Comparison of ENCODE assay signal across 8 mouse cellular contexts in the genomic region with DNA sequence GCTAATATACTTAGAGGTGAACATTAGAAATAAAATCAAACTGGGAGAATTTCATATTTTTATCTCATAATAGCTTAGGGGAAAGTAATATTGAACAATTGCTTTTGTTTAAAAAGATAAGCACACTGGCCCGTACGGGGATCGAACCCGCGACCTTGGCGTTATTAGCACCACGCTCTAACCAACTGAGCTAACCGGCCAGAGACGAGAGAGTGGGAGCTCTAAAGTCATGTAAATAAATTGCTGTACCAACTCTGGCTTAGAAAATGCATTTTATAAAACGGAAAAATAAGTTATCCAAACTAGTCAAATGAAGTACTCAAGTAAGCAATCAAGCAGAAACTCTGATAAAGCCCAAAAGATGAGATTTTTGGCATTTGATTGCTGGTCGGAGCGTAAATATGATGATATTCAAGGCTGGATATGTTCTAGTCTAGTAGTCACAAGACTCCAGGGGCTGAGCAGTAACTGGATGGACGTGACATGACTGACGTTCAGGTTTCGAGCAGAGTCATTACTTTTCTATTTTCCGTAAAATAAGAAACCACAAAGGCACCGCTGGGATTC. TPM values are rescaled to one million over a fixed set of nuclear protein-coding genes. Genes with fewer than 3 reads are reported as not detected.
DNase-seq lines count a peak whose midpoint lies in the region; ATAC-seq and TF ChIP-seq lines count a peak whose summit lies in the region.

No protein-coding gene starts in this region.

- ATAC-seq in G1E (ENCODE audit: extremely low read depth, insufficient number of reproducible peaks, low FRiP score, poor library complexity, severe bottlenecking): no peak
- no peak for ATAC-seq in forebrain, embryonic 16.5 days
- ATAC-seq in hindbrain, embryonic 12.5 days (ENCODE audit: low FRiP score): no peak
- ATAC-seq in megakaryocyte progenitor cell, adult 5-6 weeks (replicated peaks; ENCODE audit: poor library complexity): no peak

- WGBS in forebrain, embryonic 16.5 days: 1% methylated on average over 17 of the region's 17 CpGs
- WGBS in hindbrain, embryonic 12.5 days: under 1% methylated on average over 17 of the region's 17 CpGs

- H3K9ac ChIP-seq in forebrain, embryonic 16.5 days (replicated peaks; ENCODE audit: low read depth, low read length): no peak overlapping the region
- no peak overlapping the region for H3K9ac ChIP-seq in hindbrain, embryonic 12.5 days

- DNase-seq in G1E (ENCODE audit: low spot score): no peak
- DNase-seq in c-Kit-positive CD71-negative TER-119-negative erythroid progenitor cells, embryonic 14.5 days (ENCODE audit: low read depth): peak; percentile 66
- peak; percentile 65 to 88 for DNase-seq in layer of hippocampus, postnatal 14 days (ENCODE audit: low spot score in 2 of 2)
- peak; percentile 80 for DNase-seq in lung, postnatal 25 days (ENCODE audit: low spot score)
- DNase-seq in right cerebral cortex, postnatal 36 days (ENCODE audit: low spot score in 2 of 2): peak; percentile 61 to 67

- peak overlapping the region; percentile 77; the same call in 1 of the 2 replicates for H3K27ac ChIP-seq in forebrain, embryonic 16.5 days (ENCODE audit: low read length)
- peak overlapping the region; percentile 23; the same call in 1 of the 2 replicates for H3K27ac ChIP-seq in hindbrain, embryonic 12.5 days

- H3K4me2 ChIP-seq in forebrain, embryonic 16.5 days (ENCODE audit: low read length): peak overlapping the region; percentile 54
- H3K4me2 ChIP-seq in hindbrain, embryonic 12.5 days (replicated peaks): peak overlapping the region; percentile 73

- TF ChIP-seq CTCF in G1E (IDR thresholded peaks at IDR 0.05; ENCODE audit: low read depth, low read length): no peak

- peak overlapping the region; percentile 73 for H3K4me3 ChIP-seq in G1E (ENCODE audit: low read depth, low read length)
- H3K4me3 ChIP-seq in forebrain, embryonic 16.5 days (replicated peaks; ENCODE audit: low read length): peak overlapping the region; percentile 52
- H3K4me3 ChIP-seq in hindbrain, embryonic 12.5 days: peak overlapping the region; percentile 65

- H3K27me3 ChIP-seq in G1E (ENCODE audit: insufficient read depth, low read length): no peaks in the 10 kb centered on the region
- H3K27me3 ChIP-seq in forebrain, embryonic 16.5 days (replicated peaks; ENCODE audit: control insufficient read depth, insufficient read depth, low read length): no peaks in the 10 kb centered on the region
- H3K27me3 ChIP-seq in hindbrain, embryonic 12.5 days: no peaks in the 10 kb centered on the region; the same call in 1 of the 2 replicates

- H3K9me3 ChIP-seq in G1E (replicated peaks): no peaks in the 10 kb centered on the region
- H3K9me3 ChIP-seq in forebrain, embryonic 16.5 days (ENCODE audit: control insufficient read depth, low read length): no peaks in the 10 kb centered on the region
- no peaks in the 10 kb centered on the region for H3K9me3 ChIP-seq in hindbrain, embryonic 12.5 days (replicated peaks)

- peaks cover 4% of the 10 kb centered on the region for H3K36me3 ChIP-seq in G1E (replicated peaks)
- no peaks in the 10 kb centered on the region for H3K36me3 ChIP-seq in forebrain, embryonic 16.5 days (ENCODE audit: control insufficient read depth, insufficient read depth)
- no peaks in the 10 kb centered on the region for H3K36me3 ChIP-seq in hindbrain, embryonic 12.5 days

- H3K4me1 ChIP-seq in G1E (ENCODE audit: insufficient read depth, low read depth, low read length): peaks cover 62% of the 10 kb centered on the region
- peaks cover 46% of the 10 kb centered on the region for H3K4me1 ChIP-seq in forebrain, embryonic 16.5 days (replicated peaks; ENCODE audit: control insufficient read depth, insufficient read depth, low read length)
- H3K4me1 ChIP-seq in hindbrain, embryonic 12.5 days: peaks cover 42% of the 10 kb centered on the region

RNA-seq across cellular contexts. Expression of a gene that starts 2.8 kb away (rescaled TPM):
- 5.3 and 6.4 TPM in 2 replicates for total RNA-seq in G1E (2014; fragmentation: Nextera tagmentation)
- 6.1 and 8.2 TPM in 2 replicates for total RNA-seq in G1E (2017)
- 25.9 and 37.4 TPM in 2 replicates for polyA plus RNA-seq in G1E (2012)
- polyA plus RNA-seq in forebrain, embryonic 16.5 days (2015; fragmentation: Nextera tagmentation; extraction: Ambion mirVana): 11.4 and 12.3 TPM in 2 replicates
- 15.8 and 16.6 TPM in 2 replicates for polyA plus RNA-seq in hindbrain, embryonic 12.5 days (2016; fragmentation: Nextera tagmentation; extraction: Ambion mirVana)
- total RNA-seq in layer of hippocampus, postnatal 14 days (2021): 10 to 100 TPM; 25.2 to 26.4 TPM
- 6.2 and 7.6 TPM in 2 replicates for total RNA-seq in megakaryocyte progenitor cell, adult 5-6 weeks (2015)
- 6.6 and 6.7 TPM in 2 replicates for total RNA-seq in megakaryocyte progenitor cell, adult 5-6 weeks (2017)

RNA-seq across cellular contexts. Expression of a gene that starts 8.3 kb away (rescaled TPM):
- total RNA-seq in G1E (2014; fragmentation: Nextera tagmentation) (28.3 and 38.2 TPM in 2 replicates), G1E (2017) (17.2 and 34.2 TPM in 2 replicates)
- 70.8 and 77.9 TPM in 2 replicates for polyA plus RNA-seq in G1E (2012)
- 43.7 and 48.4 TPM in 2 replicates for polyA plus RNA-seq in forebrain, embryonic 16.5 days (2015; fragmentation: Nextera tagmentation; extraction: Ambion mirVana)
- polyA plus RNA-seq in hindbrain, embryonic 12.5 days (2016; fragmentation: Nextera tagmentation; extraction: Ambion mirVana): 39.4 and 45.1 TPM in 2 replicates
- total RNA-seq in layer of hippocampus, postnatal 14 days (2021): 10 to 100 TPM; 13.5 to 13.7 TPM
- 18.6 and 23.4 TPM in 2 replicates for total RNA-seq in megakaryocyte progenitor cell, adult 5-6 weeks (2015)
- 23.9 and 40.6 TPM in 2 replicates for total RNA-seq in megakaryocyte progenitor cell, adult 5-6 weeks (2017)

RNA-seq across cellular contexts. Expression of a gene that starts 16.8 kb away (rescaled TPM):
- total RNA-seq in G1E (2014; fragmentation: Nextera tagmentation) (176 and 241 TPM in 2 replicates), G1E (2017) (117 and 133 TPM in 2 replicates)
- polyA plus RNA-seq in G1E (2012): 296 TPM in 2 replicates
- 56.7 and 68.2 TPM in 2 replicates for polyA plus RNA-seq in forebrain, embryonic 16.5 days (2015; fragmentation: Nextera tagmentation; extraction: Ambion mirVana)
- 95.5 and 100 TPM in 2 replicates for polyA plus RNA-seq in hindbrain, embryonic 12.5 days (2016; fragmentation: Nextera tagmentation; extraction: Ambion mirVana)
- 1 to 10 TPM; 2.1 to 2.3 TPM for total RNA-seq in layer of hippocampus, postnatal 14 days (2021)
- 100 and 103 TPM in 2 replicates for total RNA-seq in megakaryocyte progenitor cell, adult 5-6 weeks (2015)
- total RNA-seq in megakaryocyte progenitor cell, adult 5-6 weeks (2017): 103 and 128 TPM in 2 replicates

RNA-seq across cellular contexts. Expression of a gene that starts 26.0 kb away (rescaled TPM):
- 98.4 and 104 TPM in 2 replicates for total RNA-seq in G1E (2014; fragmentation: Nextera tagmentation)
- total RNA-seq in G1E (2017): 4.4 and 5.8 TPM in 2 replicates
- polyA plus RNA-seq in G1E (2012): 31.8 and 32.8 TPM in 2 replicates
- 217 and 259 TPM in 2 replicates for polyA plus RNA-seq in forebrain, embryonic 16.5 days (2015; fragmentation: Nextera tagmentation; extraction: Ambion mirVana)
- 140 and 159 TPM in 2 replicates for polyA plus RNA-seq in hindbrain, embryonic 12.5 days (2016; fragmentation: Nextera tagmentation; extraction: Ambion mirVana)
- total RNA-seq in layer of hippocampus, postnatal 14 days (2021): 1,000 to 10,000 TPM; 1,073 to 1,118 TPM
- total RNA-seq in megakaryocyte progenitor cell, adult 5-6 weeks (2015): 36.6 and 41.2 TPM in 2 replicates
- total RNA-seq in megakaryocyte progenitor cell, adult 5-6 weeks (2017): 8.2 and 12.8 TPM in 2 replicates

RNA-seq across cellular contexts. Expression of a gene that starts 32.7 kb away (rescaled TPM):
- 55.2 and 55.5 TPM in 2 replicates for total RNA-seq in G1E (2014; fragmentation: Nextera tagmentation)
- 8.9 TPM in 2 replicates for total RNA-seq in G1E (2017)
- polyA plus RNA-seq in G1E (2012): 40.6 TPM in 2 replicates
- 11.8 and 12.1 TPM in 2 replicates for polyA plus RNA-seq in forebrain, embryonic 16.5 days (2015; fragmentation: Nextera tagmentation; extraction: Ambion mirVana)
- polyA plus RNA-seq in hindbrain, embryonic 12.5 days (2016; fragmentation: Nextera tagmentation; extraction: Ambion mirVana): 9.8 and 11.6 TPM in 2 replicates
- total RNA-seq in layer of hippocampus, postnatal 14 days (2021): 10 to 100 TPM; 84.4 to 86.8 TPM
- 8.3 and 8.8 TPM in 2 replicates for total RNA-seq in megakaryocyte progenitor cell, adult 5-6 weeks (2015)
- 4.0 and 4.8 TPM in 2 replicates for total RNA-seq in megakaryocyte progenitor cell, adult 5-6 weeks (2017)

Comparison
In these comparisons a context has a peak if more than half of its experiments do, and no peak if none do; other contexts are left out.
1. RNA of a gene that starts 16.8 kb away (total RNA-seq): 117 to 241 TPM in G1E and 100 to 128 TPM in megakaryocyte progenitor cell, adult 5-6 weeks; 2.1 to 2.3 TPM in layer of hippocampus, postnatal 14 days; every median in the first group is over 10 times any median in the second.
2. Peak in every context shown above with its lines, with median percentiles within 50 percentile points of each other: H3K4me3 ChIP-seq.